Mouse (Mus musculus) MEL (cell line): ENCODE measurements around the gene Coro1b. TPM values are rescaled to one million over a fixed set of nuclear protein-coding genes. Genes with fewer than 3 reads are reported as not detected.

Experiments used
- DNase-seq: peaks from one replicate; pipeline ENCODE4 v3.0.0; 2011; ENCODE audit warnings: low read depth, low spot score
- H3K27ac ChIP-seq: 2 replicates; pipeline ENCODE4 v1.5.1; 2012; ENCODE audit warnings: low read depth, mild to moderate bottlenecking, control low read depth, low read length, moderate library complexity; ENCODE audit not compliant: control insufficient read depth
- H3K27me3 ChIP-seq, 2 experiments: fragments of 150-350 bp in 1 of 2; sonication (generic) in 1 of 2; 2 replicates each; pipeline ENCODE4 v1.6.1; 2012; ENCODE audit warnings: low read length in 2 of 2, mild to moderate bottlenecking in 2 of 2, improper control_type of control experiment in 1 of 2, moderate library complexity in 1 of 2; ENCODE audit not compliant: insufficient read depth in 2 of 2, control insufficient read depth in 1 of 2
- H3K36me3 ChIP-seq, 2 experiments: 2 replicates each; pipeline ENCODE4 v1.6.1; 2012 to 2014; ENCODE audit warnings: low read length in 2 of 2, improper control_type of control experiment in 1 of 2, inconsistent platforms in 1 of 2, mild to moderate bottlenecking in 1 of 2; ENCODE audit not compliant: insufficient read depth in 2 of 2, control insufficient read depth in 1 of 2
- H3K4me1 ChIP-seq, 2 experiments: fragments of 150-350 bp in 1 of 2; sonication (generic) in 1 of 2; 2 replicates each; pipeline ENCODE4 v1.6.1; 2012; ENCODE audit warnings: low read length in 2 of 2, improper control_type of control experiment in 1 of 2, mild to moderate bottlenecking in 1 of 2; ENCODE audit not compliant: insufficient read depth in 2 of 2, control insufficient read depth in 1 of 2
- H3K4me3 ChIP-seq, 2 experiments: fragments of 150-350 bp in 1 of 2; sonication (generic) in 1 of 2; 2 replicates each; pipeline ENCODE4 v1.5.1; 2012; ENCODE audit warnings: low read depth in 2 of 2, low read length in 2 of 2, mild to moderate bottlenecking in 2 of 2, moderate library complexity in 2 of 2, control low read depth in 1 of 2, improper control_type of control experiment in 1 of 2; ENCODE audit not compliant: control insufficient read depth in 1 of 2, insufficient read depth in 1 of 2
- H3K79me2 ChIP-seq: 2 replicates; pipeline ENCODE4 v1.6.1; 2012; ENCODE audit warnings: mild to moderate bottlenecking, low read length, moderate library complexity; ENCODE audit not compliant: control insufficient read depth, poor library complexity, insufficient read depth
- H3K9ac ChIP-seq: 2 replicates; pipeline ENCODE4 v1.6.1; 2012; ENCODE audit warnings: low read depth, mild to moderate bottlenecking, control low read depth, low read length, moderate library complexity; ENCODE audit not compliant: control insufficient read depth, poor library complexity, severe bottlenecking
- H3K9me3 ChIP-seq: fragments of 150-350 bp; sonication (generic); replicated peaks from 2 replicates; pipeline ENCODE4 v1.6.1; 2012; ENCODE audit warnings: mild to moderate bottlenecking, low read length, improper control_type of control experiment, moderate library complexity; ENCODE audit not compliant: insufficient read depth
- CTCF ChIP-seq, 3 experiments: IDR thresholded peaks in 2 of 3; conservative IDR thresholded peaks in 1 of 3; 2 replicates each; pipeline ENCODE4 v1.5.1; 2011 to 2012; ENCODE audit warnings: low read length in 3 of 3, low read depth in 2 of 3, mild to moderate bottlenecking in 2 of 3, improper control_type of control experiment in 1 of 3, inconsistent platforms in 1 of 3, mixed read lengths in 1 of 3, moderate library complexity in 1 of 3; ENCODE audit not compliant: control insufficient read depth in 1 of 3, insufficient read depth in 1 of 3, poor library complexity in 1 of 3, severe bottlenecking in 1 of 3
- E2F4 ChIP-seq: IDR thresholded peaks from 2 replicates; pipeline ENCODE4 v1.6.1; 2011; ENCODE audit warnings: low read depth, low read length, improper control_type of control experiment, borderline replicate concordance
- EP300 ChIP-seq, 2 experiments: IDR thresholded peaks; 2 replicates each; pipeline ENCODE4 v1.6.1; 2011; ENCODE audit warnings: improper control_type of control experiment in 2 of 2, low read length in 2 of 2, low read depth in 1 of 2, mild to moderate bottlenecking in 1 of 2
- ETS1 ChIP-seq: IDR thresholded peaks from 2 replicates; pipeline ENCODE4 v1.6.1; 2012; ENCODE audit warnings: low read depth, mild to moderate bottlenecking, inconsistent platforms, low read length, improper control_type of control experiment, moderate library complexity
- GABPA ChIP-seq: IDR thresholded peaks from 2 replicates; pipeline ENCODE4 v1.6.1; 2012; ENCODE audit warnings: low read depth, mild to moderate bottlenecking, inconsistent platforms, low read length, improper control_type of control experiment, moderate library complexity
- GATA1 ChIP-seq: IDR thresholded peaks from 2 replicates; pipeline ENCODE4 v1.6.1; 2011; ENCODE audit warnings: low read depth, low read length, improper control_type of control experiment
- HCFC1 ChIP-seq: IDR thresholded peaks from 2 replicates; pipeline ENCODE4 v1.6.1; 2012; ENCODE audit warnings: low read depth, mild to moderate bottlenecking, inconsistent platforms, low read length, improper control_type of control experiment, moderate library complexity
- KAT2A ChIP-seq: conservative IDR thresholded peaks from 2 replicates; pipeline ENCODE4 v1.6.1; 2012; ENCODE audit warnings: low read depth, low read length, improper control_type of control experiment, inconsistent platforms
- MAFK ChIP-seq: IDR thresholded peaks from 2 replicates; pipeline ENCODE4 v1.6.1; 2011; ENCODE audit warnings: low read depth, mild to moderate bottlenecking, low read length, improper control_type of control experiment, borderline replicate concordance
- MXI1 ChIP-seq: IDR thresholded peaks from 2 replicates; pipeline ENCODE4 v1.6.1; 2011; ENCODE audit warnings: mild to moderate bottlenecking, low read depth, low read length, improper control_type of control experiment
- MYC ChIP-seq: IDR thresholded peaks from 2 replicates; pipeline ENCODE4 v1.6.1; 2011; ENCODE audit warnings: low read depth, mild to moderate bottlenecking, low read length, improper control_type of control experiment, moderate library complexity
- NRF1 ChIP-seq: IDR thresholded peaks from 2 replicates; pipeline ENCODE4 v1.6.1; 2014; ENCODE audit warnings: low read depth, mild to moderate bottlenecking, inconsistent platforms, low read length, improper control_type of control experiment, moderate library complexity; ENCODE audit not compliant: poor library complexity, insufficient read depth, severe bottlenecking
- POLR2A ChIP-seq, 2 experiments: IDR thresholded peaks; 2 replicates each; pipeline ENCODE4 v1.6.1; 2011 to 2012; ENCODE audit warnings: low read length in 2 of 2, mild to moderate bottlenecking in 2 of 2, control low read depth in 1 of 2, improper control_type of control experiment in 1 of 2, low read depth in 1 of 2, moderate library complexity in 1 of 2; ENCODE audit not compliant: control insufficient read depth in 1 of 2, insufficient read depth in 1 of 2, poor library complexity in 1 of 2
- POLR2AphosphoS2 ChIP-seq: IDR thresholded peaks from 2 replicates; pipeline ENCODE4 v1.6.1; 2011; ENCODE audit warnings: low read length, improper control_type of control experiment
- POLR2AphosphoS5 ChIP-seq: IDR thresholded peaks from 2 replicates; pipeline ENCODE4 v1.6.1; 2012; ENCODE audit warnings: low read depth, borderline replicate concordance, mild to moderate bottlenecking, inconsistent platforms, low read length, moderate library complexity, mixed read lengths
- RAD21 ChIP-seq: IDR thresholded peaks from 2 replicates; pipeline ENCODE4 v1.6.1; 2011; ENCODE audit warnings: mild to moderate bottlenecking, low read depth, low read length, improper control_type of control experiment
- SMC3 ChIP-seq: IDR thresholded peaks from 2 replicates; pipeline ENCODE4 v1.6.1; 2011; ENCODE audit warnings: low read depth, low read length, improper control_type of control experiment
- TAL1 ChIP-seq: IDR thresholded peaks from 2 replicates; pipeline ENCODE4 v1.6.1; 2012; ENCODE audit warnings: mild to moderate bottlenecking, inconsistent platforms, low read length, moderate library complexity, mixed read lengths
- UBTF ChIP-seq: IDR thresholded peaks from 2 replicates; pipeline ENCODE4 v1.6.1; 2012; ENCODE audit warnings: low read depth, mild to moderate bottlenecking, inconsistent platforms, low read length, improper control_type of control experiment, moderate library complexity, borderline replicate concordance; ENCODE audit not compliant: insufficient read depth
- USF1 ChIP-seq: IDR thresholded peaks from 2 replicates; pipeline ENCODE4 v1.6.1; 2014; ENCODE audit warnings: low read depth, mild to moderate bottlenecking, inconsistent platforms, low read length, improper control_type of control experiment, moderate library complexity
- USF2 ChIP-seq, 2 experiments: IDR thresholded peaks; 2 replicates each; pipeline ENCODE4 v1.6.1; 2011 to 2012; ENCODE audit warnings: improper control_type of control experiment in 2 of 2, low read length in 2 of 2, borderline replicate concordance in 1 of 2, inconsistent platforms in 1 of 2, low read depth in 1 of 2, mild to moderate bottlenecking in 1 of 2; ENCODE audit not compliant: insufficient read depth in 1 of 2
- ZC3H11A ChIP-seq: IDR thresholded peaks from 2 replicates; pipeline ENCODE4 v1.6.1; 2012; ENCODE audit warnings: low read depth, mild to moderate bottlenecking, inconsistent platforms, low read length, improper control_type of control experiment
- ZKSCAN1 ChIP-seq: IDR thresholded peaks from 2 replicates; pipeline ENCODE4 v1.6.1; 2012; ENCODE audit warnings: low read depth, mild to moderate bottlenecking, inconsistent platforms, low read length, improper control_type of control experiment, moderate library complexity
- ZMIZ1 ChIP-seq: IDR thresholded peaks from 2 replicates; pipeline ENCODE4 v1.6.1; 2012; ENCODE audit warnings: low read depth, mild to moderate bottlenecking, inconsistent platforms, low read length, improper control_type of control experiment, moderate library complexity
- polyA plus RNA-seq, 2 experiments: library from polyadenylated mRNA; stranded (reverse) in 1 of 2; unstranded in 1 of 2; fragments of >175 nt in 1 of 2; fragments of >200 nt in 1 of 2; gene quantifications; 2 replicates each; pipeline versions ENCODE4 v1.2.1 to v1.2.4; 2012; ENCODE audit warnings: low replicate concordance in 2 of 2, low read depth in 1 of 2; ENCODE audit not compliant: insufficient read length in 2 of 2, insufficient read depth in 1 of 2, missing spikeins in 1 of 2
- total RNA-seq: library from RNA; depleted of rRNA; stranded (reverse); fragments of 300-350 nt; gene quantifications from 2 replicates; pipeline ENCODE4 v1.2.3, GENCODE M21; 2012

Coro1b gene
- total and polyA plus RNA-seq, 3 experiments = 55.5 to 111 TPM; not detected in 1

- no peaks in the 10 kb centered on the region for H3K9me3 ChIP-seq
- H3K36me3 ChIP-seq = no peaks in the 10 kb centered on the region
- H3K4me1 ChIP-seq = no peaks in the 10 kb centered on the region
- H3K27me3 ChIP-seq = no peaks in the 10 kb centered on the region; a peak in 1 of 4 replicates
- TF ChIP-seq E2F4 = no peak
- TF ChIP-seq KAT2A = no peak
- TF ChIP-seq EP300 (IDR thresholded peaks at IDR 0.05; ENCODE audit: low read depth in 1 of 2, low read length in 2 of 2) = no peak
- TF ChIP-seq USF2 (IDR thresholded peaks at IDR 0.05; ENCODE audit: borderline replicate concordance in 1 of 2, insufficient read depth in 1 of 2, low read depth in 1 of 2, low read length in 2 of 2) = no peak
- no peak for TF ChIP-seq NRF1
- TF ChIP-seq POLR2A (IDR thresholded peaks at IDR 0.05; ENCODE audit: control insufficient read depth in 1 of 2, insufficient read depth in 1 of 2, low read depth in 1 of 2, low read length in 2 of 2, poor library complexity in 1 of 2) = no peak
- TF ChIP-seq POLR2AphosphoS2 = no peak
- TF ChIP-seq GABPA = no peak
- TF ChIP-seq MAFK = no peak
- TF ChIP-seq SMC3 = peak; percentile 38
- peak; percentile 16 for TF ChIP-seq RAD21
- TF ChIP-seq CTCF (IDR thresholded peaks at IDR 0.05 in 2 of 3, conservative IDR thresholded peaks at IDR 0.05 in 1 of 3; ENCODE audit: control insufficient read depth in 1 of 3, insufficient read depth in 1 of 3, low read depth in 2 of 3, low read length in 3 of 3, poor library complexity in 1 of 3, severe bottlenecking in 1 of 3) = peak; percentile 27 to 50 (median 41); a peak in 5 of 6 replicates
- TF ChIP-seq MXI1 = no peak
- TF ChIP-seq ZC3H11A = peak; percentile 5; the same call in 1 of the 2 replicates
- TF ChIP-seq, all 39 proteins: peak for 4
- no peak overlapping the region for H3K9ac ChIP-seq
- H3K4me3 ChIP-seq = no peak overlapping the region
- DNase-seq = peak; percentile 59
- no peak overlapping the region for H3K27ac ChIP-seq
- H3K79me2 ChIP-seq = no peaks in the 10 kb centered on the region
Observed at GRCm38 (mm10) chr19:4136463-4136862, 12.0 kb upstream of the Coro1b start.

- Histone ChIP-seq H3K27ac (no peak overlapping the region), H3K4me3 (no peak overlapping the region), H3K36me3 (no peaks in the 10 kb centered on the region)
- TF ChIP-seq RAD21 (no peak), ETS1 (no peak), HCFC1 (no peak), MYC (no peak), ZMIZ1 (no peak), POLR2AphosphoS5 (no peak), TAL1 (no peak), KAT2A (no peak), USF2 (IDR thresholded peaks at IDR 0.05; ENCODE audit: borderline replicate concordance in 1 of 2, insufficient read depth in 1 of 2, low read depth in 1 of 2, low read length in 2 of 2) (no peak), EP300 (IDR thresholded peaks at IDR 0.05; ENCODE audit: low read depth in 1 of 2, low read length in 2 of 2) (no peak), POLR2AphosphoS2 (no peak), GATA1 (no peak), UBTF (no peak), MAFK (no peak), ZKSCAN1 (no peak), USF1 (no peak)
- TF ChIP-seq, all 39 proteins: peak for 0
- no peaks in the 10 kb centered on the region; a peak in 1 of 4 replicates for H3K27me3 ChIP-seq
- no peaks in the 10 kb centered on the region for H3K79me2 ChIP-seq
- no peaks in the 10 kb centered on the region for H3K4me1 ChIP-seq
- no peak for DNase-seq
- no peak overlapping the region for H3K9ac ChIP-seq
- no peaks in the 10 kb centered on the region for H3K9me3 ChIP-seq
Observed at GRCm38 (mm10) chr19:4137913-4138312, 10.5 kb upstream of the Coro1b start.
